Mouse (Mus musculus): ENCODE results near the gene Fam193b.
A peak's percentile ranks its signal among the peaks of the same experiment; 100 is the strongest.
"Not testable (repeated sequence)": the region's sequence is repeated elsewhere in the genome, so short reads cannot be mapped to it uniquely, and the experiment has no call there.

The Fam193b gene

DNA sequence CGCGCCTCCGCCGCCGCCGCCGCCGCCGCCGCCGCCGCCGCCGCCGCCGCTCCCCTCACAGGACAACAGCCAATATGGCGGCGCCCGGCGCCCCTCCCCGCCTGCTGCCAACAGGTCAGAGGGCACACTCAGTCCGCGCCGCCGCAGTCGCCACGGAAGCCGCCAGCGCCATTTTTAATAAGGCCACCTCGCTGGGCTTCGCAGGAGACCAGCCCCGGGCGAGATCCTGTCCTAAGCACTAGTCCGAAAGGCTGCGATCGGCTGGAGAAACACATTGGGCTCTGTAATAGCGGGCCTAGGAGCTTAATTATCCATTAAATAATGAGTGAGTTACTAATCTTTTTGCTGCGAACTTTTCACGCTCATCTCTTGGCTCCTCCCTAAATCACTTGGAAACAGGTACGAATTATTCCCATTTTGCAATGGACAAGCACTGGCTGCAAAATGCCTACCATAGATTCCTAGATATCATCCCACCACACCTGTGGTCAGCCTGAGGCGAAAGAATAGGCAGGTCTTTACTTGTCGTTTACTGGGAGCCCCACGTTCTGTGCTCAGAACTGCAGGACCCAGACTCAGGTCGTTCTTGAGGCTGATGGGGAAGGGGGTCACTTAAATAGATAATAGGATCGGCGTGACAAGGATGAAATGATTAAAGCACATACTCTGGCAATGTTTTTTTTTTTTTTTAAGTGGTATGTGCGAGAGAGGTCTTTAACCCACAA is at the start of gene Fam193b:
TSS of gene Fam193b (minus strand) at position 94 of the 725 bp plus-strand sequence.
- peak; percentile 93 to 95 for DNase-seq

DNA sequence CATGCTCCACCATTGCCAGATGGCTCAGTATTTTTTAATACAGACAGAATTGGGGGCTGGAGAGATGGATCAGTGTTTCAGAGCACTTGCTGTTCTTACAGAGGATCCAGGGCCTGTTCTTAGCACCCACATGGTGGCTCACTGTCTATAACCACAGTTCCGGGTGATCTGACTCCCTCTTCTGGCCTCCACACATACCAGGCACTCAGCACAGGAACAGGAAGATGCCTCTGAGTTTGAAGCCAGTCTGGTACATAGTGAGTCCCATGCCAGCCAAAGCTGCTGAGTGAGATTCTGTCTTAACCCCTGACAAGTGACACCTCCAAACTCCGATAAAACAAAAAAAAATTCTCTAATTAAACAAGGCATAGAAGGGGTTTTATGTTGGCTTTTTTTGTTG is 49.4 kb upstream of the Fam193b start:
- DNase-seq: no peak

DNA sequence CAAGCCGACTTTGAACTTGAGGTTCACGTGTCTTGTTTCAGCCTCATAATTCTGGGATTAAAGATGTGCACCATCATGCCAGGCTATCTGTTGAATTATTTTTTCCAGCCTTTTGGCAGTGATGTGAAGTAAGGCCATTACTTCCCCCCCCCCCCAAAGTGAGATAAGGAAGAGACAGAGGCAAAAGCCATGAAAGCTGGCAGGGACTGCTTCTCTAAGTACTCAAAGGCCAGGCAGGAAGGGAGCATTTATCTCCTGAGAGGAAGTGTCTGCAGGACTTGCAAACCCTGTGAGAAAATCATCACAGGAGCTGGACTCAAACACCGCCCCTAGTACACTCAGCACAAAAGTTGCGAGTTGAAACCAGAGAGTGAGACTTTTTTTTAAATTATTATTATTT is 48.4 kb upstream of the Fam193b start:
- DNase-seq: no peak

DNA sequence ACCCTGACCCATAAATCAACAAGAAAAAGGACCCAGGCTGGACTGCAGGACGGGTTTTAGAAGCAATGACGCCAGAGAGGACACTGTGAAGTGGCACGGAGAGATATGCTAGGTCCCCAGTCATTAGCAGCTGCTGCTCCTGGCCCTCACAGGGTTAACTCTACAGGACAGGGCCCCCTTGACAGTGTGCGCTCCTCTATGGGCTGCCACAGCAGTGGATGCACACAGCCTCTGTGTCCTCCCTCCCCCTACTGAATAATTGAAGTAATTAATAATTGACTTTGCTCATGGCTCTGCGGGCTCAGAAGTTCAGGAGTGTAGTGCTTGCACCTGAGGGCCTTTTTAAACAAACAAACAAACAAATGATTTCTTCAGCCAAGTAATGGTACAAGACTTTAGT is 42.6 kb upstream of the Fam193b start:
- no peak for DNase-seq

DNA sequence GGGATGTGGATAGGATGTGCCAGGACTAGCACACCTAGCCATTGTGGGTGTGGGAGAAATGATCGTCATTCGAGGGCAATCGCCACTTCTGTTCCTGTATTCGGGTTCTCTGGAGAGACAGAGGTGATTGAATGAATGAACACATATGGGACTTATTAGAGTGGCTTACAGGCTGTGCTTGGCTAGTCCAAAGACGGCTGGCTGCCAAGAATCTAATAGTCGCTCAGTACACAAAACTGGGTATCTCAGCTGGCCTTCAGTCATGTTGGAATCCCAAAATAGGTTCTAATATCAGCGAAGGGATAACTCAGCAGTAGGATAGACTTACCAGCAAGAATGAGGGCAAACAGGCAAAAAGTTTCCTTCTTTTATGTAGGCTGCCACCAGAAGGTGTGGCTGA is 41.1 kb upstream of the Fam193b start:
- no peak for DNase-seq

DNA sequence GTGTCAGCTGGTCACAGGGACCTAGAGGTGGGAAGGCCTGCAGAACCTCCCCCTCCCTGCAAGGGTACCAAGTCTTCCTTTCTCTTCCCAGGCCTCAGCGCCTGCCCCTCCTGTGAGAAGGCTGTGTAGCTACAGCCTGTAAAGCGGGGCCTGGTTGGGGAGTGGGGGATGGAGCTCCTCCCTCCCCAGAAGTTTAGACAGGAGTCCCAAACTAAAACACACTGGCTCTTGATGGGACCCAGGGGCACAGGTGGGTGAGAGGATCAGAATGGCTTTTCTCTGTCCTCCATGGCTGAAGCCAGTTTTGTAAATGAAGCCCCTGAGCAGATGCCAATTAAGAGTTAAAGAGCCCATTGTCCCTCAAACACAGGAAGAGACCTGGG is 36.7 kb upstream of the Fam193b start:
- DNase-seq: no peak

DNA sequence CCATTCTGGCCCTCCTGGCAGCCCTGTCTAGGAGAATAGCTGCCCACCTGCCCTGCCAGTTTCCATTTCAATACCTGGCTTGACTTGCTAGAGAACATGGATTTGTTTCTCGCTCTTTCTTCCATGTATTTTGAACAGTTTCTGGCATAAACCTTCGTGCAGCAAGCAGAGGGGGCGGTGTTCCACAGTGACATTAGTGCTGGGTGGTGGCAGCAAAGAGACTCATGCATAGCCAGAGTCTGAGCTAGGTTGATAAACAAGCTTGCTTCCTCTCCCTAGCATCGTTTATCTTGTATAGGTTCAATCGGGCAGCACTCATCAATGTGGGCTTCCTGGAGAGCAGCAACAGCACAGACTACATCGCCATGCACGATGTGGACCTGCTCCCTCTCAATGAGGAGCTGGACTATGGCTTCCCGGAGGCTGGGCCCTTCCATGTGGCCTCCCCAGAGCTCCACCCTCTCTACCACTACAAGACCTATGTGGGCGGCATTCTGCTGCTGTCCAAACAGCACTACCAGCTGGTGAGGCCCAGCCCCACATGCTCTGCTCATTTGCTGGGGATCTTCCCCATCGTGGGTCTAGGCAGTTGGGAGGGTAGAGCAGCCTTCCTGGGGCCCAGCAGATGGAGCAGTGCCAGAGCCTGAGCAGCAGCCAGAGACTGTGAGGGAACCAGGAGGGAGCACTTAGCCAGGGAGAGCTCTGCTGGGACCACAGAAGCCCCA is 36.1 kb upstream of the Fam193b start:
- DNase-seq: no peak

DNA sequence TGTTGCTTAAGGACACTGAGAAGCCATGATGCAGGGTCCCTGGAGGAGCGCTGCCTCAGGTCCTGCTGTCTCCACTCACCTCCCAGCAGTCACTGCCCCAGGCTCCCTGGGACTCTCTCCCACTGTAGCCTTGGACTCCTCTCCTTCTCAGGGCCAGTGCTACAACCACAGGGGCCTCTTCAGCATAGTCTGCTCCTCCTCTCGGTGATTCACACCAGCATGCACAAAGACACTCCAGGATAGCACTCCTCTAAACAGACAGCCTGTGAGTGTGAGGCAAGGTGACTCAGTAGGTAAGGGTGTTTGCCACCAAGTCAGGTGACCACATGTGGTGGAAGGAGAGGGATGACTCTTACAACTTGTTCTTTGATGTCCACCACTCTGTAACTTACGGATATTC is 33.7 kb upstream of the Fam193b start:
- DNase-seq: no peak

DNA sequence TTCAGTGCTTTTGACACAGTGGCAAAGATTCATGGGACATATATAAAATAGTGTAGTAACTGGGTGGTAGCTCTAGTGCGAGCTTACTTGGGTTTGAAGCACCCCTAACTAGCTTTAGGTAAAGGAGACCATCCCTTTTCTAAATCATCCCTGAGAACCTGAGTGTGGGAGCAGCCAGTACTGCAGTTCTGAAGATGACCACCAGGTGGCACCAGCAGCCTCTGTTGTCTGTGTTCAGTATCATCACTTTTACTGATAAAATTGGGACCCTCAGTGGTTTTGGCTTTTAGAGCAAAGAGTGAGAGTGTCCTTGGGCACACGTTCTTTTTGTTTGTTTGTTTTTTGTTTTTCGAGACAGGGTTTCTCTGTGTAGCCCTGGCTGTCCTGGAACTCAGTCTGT is 30.7 kb upstream of the Fam193b start:
- peak; percentile 43 to 84 for DNase-seq

DNA sequence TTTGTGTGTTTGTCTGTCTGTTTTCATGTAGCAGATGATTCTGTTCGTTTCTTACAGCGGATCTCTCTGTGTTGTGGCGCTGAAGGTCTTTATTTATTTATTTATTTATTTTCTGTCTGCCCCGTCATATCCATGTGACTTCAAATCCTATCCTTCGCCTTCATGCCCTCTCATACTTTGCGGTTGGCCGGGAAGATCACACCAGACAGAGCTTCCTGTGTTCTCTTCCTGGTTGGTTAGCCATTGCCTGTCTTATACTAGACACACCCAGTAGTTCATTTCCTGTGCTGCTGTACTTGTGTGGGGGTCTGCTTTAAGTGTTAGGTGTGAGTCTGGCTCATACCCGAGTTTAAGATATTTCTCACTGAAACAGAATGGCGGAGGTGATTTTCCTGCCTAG is 29.7 kb upstream of the Fam193b start:
- DNase-seq: no peak

DNA sequence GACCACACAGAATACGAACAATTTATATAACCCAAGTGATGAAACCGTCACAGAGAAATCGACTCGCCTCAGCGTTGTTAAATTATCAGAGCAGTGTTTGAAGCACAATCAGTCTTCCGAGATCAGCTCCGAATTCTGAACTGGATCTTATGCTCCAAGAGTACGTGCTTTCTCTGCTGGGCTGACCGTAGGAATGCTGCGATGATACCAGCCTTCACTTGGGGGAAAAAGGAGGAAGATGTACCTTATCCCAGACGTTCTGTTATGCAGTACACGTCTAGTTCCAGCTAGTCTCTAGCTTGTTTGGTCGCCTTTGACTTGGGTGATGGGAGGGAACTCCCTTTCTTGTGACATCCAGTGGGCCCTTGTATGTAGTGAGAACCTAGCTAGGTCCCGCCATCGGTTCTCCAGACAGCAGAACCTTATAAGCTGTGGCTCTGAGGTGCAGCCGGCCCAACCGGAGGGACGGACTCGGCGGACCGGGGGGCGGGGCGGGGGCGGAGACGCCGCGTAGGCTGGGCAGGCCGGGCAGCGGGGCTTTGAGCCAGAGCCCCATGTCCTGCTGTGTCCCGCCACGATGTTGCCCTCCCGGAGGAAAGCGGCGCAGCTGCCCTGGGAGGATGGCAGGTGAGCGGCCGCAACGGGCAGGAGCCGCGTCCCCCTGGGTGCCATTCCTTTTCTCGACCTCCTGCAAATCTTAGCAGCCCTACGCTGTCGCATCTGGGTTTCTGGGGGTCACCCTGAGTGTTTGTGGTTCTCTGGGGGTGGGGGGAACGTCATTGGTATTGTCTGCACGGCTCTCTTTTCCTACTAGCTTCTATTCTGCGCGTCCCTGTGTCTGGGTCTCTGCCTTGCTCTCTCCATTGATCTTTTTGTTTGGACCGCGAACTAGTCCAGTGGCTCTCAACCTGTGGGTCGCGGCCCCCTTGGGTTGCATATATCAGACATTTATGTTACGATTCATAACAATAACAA is 28.9 kb upstream of the Fam193b start, which contains the start of gene B4galt7:
TSS of gene B4galt7 (plus strand) at position 331 of the 975 bp plus-strand sequence.
- peak; percentile 82 to 89 for DNase-seq

DNA sequence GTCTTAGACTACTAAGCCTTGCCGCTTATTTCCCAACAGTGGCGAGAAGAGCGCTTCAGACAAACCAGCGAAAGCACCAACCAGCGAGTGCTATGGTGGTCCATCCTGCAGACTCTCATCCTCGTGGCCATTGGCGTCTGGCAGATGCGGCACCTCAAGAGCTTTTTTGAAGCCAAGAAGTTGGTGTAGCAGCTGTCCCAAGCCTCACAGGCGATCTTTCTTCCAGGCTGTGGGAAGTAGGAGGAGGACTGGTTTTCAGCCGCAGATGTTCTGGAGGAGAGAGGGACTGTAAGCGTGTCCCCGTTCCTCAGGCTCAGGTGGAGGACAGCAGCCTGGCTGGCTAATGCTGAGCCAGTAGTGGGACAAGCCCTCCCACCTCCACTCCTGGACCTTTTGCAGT is 25.9 kb upstream of the Fam193b start:
- DNase-seq: no peak

DNA sequence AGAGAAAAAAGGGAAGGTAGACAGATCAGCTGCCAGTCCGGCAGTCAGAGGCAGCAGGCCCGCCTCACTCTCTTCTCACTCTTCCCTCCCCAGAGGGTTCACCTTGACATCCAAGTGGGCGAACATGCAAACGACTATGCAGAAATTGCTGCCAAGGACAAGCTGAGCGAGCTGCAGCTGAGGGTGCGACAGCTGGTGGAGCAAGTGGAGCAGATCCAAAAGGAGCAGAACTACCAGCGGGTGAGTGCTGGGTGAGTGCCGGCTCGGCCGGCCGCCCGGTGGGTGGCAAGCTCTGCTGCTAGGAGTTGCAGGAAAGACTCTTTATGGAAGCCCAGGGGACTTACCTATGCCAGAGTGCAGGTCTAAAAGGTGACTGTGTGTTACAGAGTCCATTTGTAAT is 24.5 kb upstream of the Fam193b start:
- DNase-seq: no peak

DNA sequence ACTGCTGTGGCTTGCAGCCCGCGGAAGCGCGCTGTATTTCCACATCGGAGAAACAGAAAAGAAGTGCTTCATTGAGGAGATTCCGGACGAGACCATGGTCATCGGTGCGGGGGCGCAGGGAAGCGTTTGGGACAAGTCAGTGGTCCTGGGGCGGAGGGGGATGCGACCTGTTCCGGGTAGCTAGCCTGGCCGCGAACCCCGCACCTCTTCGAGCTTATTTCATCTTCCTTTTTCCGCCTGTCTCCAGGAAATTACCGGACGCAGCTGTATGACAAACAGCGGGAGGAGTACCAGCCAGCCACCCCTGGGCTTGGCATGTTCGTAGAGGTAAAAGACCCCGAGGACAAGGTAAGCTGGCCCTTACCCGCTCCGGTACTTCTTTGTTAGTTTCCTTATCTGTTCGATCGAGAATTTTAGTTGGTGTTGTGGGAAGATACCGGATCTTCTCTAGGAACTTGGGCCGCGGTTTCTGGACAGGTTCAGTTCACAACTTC is 22.4 kb upstream of the Fam193b start:
- DNase-seq: no peak

DNA sequence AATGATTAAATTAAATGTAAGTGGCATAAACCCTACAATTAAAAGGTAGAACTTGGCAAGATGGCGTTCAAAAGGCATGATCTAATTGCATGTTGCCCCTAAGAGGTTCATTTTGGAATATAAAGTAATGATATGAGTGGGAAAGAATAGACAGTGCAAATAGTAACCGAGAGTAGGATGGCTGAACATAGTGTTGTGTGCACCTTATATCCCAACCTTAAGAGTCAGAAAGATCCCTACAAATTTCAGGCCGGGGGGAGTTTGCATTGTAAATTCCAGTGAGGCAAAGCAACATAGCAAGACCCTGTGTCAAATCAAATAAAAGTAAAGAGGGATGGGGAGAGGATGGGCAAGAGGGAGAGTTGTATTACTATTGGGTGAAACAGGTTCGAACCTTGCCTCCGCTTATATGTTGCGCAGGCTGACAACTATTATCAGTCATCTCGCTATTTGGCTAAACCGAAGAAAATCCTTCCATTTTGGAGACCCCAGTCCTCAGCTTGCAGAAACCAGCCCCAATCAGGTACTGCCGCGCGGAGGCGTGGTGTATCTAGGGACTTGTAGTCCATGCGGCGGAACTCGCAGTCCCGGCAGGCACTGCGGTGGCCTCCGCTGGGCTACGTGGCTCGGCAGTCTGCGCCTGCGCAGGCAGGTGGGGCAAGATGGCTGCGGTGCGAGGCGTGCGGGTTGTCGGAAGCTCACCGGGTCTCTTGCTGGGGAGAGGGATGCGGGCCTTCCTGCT is 21.8 kb upstream of the Fam193b start:
- peak; percentile 95 to 96 for DNase-seq

DNA sequence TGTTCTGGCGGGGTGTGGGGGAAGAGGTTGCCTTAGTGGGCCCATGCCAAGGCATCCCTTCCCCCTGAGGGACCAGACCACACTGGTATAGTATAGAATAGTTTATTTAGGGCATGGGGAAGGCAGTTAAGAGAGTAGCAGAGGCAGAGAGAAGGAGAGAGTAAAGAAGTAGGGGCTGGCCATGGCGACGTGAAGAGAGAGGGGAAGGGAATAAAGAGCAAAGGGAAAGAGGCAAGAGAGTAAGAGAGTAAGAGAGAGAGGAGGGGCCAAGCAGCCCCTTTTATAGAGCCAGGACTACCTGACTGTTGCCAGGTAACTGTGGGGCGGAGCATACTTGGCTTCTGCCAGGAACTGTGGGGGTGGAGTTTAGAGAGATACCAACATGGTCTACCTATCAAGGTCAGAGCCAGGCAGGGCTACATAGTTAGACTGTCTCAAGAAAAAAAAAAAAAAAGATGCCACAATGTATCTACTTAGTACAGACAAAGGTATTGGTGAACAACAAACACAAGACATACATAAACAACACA is 21.1 kb upstream of the Fam193b start:
- peak; percentile 26 to 47 for DNase-seq

DNA sequence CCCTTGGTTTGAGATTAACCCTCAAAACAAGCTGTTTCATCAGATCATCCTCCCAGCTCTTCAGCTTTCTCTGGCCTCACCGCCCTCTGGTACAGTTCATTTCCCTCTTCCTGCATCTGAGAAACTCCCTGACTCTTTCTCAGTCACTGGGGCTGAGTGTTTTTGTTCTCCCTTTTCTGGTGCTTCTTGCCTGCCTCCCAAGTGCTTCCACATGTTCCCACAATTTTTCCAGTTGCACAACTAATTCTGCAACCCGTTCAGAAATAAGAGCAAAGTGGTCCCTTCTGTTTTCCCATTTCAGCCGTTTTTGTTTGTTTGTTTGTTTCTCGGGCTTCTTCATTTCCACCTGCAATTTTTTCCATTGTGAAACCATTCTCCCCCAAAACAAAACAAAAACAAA is 7.2 kb upstream of the Fam193b start:
- DNase-seq: no peak

DNA sequence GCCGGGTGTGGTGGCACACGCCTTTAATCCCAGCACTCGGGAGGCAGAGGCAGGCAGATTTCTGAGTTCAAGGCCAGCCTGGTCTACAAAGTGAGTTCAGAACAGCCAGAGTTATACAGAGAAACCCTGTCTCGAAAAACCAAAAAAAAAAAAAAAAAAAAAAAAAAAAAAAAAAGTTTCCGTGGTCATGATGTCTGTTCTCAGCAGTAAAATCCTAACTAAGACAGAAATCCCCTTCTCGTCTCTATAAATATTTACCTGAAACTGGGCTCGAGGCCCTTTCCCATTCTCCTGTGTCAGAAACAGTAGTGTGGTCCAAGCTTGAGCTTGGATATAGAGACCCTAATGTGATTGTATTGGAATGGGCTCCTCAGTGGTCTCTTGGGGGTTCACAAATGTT is 6.0 kb upstream of the Fam193b start:
- DNase-seq: not testable (repeated sequence)

DNA sequence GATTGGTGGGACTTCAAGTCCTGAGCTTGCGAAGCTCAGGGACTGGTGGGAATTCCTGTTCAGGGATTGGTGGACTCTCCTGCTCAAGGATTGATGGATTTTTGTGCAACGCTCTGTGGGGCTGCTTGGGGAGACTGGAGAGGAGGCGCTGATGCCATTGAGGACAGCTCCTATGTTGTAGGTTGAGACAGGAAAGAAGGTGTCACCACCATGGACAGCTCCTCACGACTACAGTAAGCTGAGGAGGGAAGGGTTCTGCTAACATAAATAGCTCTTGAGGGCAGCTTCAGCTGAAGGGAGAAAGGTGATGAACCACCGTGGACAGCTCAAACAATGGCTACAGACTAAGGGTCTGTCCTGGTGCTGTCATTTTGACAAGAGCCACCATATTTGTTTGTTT is 5.0 kb upstream of the Fam193b start:
- no peak for DNase-seq

DNA sequence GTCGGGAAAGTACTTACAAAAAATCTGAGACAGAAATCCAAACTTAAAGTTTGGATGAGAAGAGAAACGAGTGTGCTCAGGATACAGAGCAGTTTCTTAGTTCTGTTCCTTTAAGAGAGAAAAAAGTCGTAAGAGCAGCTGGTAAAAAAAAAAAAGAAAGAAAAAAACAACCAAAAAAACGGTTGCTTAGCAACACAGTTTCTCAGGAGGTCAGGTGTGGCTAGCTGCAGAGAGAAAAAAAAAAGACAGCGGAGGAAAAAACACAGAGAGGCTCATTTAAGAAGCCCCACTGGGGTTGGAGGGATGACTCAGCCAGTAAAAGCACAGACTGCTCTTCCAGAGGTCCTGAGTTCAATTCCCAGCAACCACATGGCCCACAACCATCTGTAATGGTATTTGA is 3.4 kb upstream of the Fam193b start:
- no peak for DNase-seq

DNA sequence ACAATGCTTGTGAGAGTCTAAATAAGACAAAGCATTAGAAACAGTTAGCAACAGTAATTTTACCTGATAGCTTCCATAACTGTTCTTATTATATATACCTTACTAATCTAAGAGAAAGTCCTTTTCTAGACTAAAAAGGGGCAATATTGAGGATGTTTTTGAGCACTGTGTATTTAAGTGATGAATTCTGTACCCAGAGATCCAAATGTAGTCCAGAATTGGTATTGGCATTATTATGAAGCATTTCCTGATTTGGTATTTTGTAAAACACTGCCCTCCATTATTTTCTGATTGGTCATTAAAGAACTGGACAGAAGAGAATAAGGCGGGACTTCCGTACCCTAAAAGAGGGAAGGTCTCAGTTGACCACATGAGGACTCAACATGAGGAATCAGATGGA is 2.5 kb upstream of the Fam193b start, which contains the start of gene Tmed9:
TSS of gene Tmed9 (plus strand) at position 301 of the 400 bp plus-strand sequence.
- DNase-seq: no peak

DNA sequence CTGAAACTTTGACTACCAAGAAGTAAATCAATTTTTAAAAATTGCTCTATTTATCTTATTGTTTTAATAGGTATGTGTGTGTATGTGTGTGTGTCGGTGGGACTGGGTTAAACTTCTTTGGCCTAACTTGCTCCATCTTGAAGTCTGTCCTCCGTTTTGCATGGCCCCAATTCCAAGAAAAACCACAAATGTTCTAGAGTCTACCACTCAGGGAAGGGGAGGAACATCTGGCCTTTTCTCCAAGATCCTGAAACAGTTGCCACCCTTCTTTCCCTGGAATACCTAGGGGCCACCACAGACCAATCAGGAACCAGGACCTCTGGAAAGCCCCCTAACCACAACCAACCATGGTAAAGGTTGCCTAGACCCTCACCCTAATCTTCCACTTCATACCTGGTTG is 1.1 kb upstream of the Fam193b start:
- DNase-seq: no peak

Data from kidney, adult 8-10 months (tissue).